Mouse (Mus musculus) embryonic facial prominence, embryonic 14.5 days (tissue): ENCODE data around the gene Fancd2. TPM values are rescaled to one million over a fixed set of nuclear protein-coding genes. Genes with fewer than 3 reads are reported as not detected.

ENCODE experiments used
- microRNA-seq: library from miRNA; unstranded; fragments of <30 nt; microRNA quantifications from one replicate; pipeline ENCODE4, GENCODE M21; 2016; ENCODE audit warnings: borderline number of aligned reads
- polyA plus RNA-seq: library from polyadenylated mRNA; unstranded; fragments of >200 nt; fragmentation: Nextera tagmentation; extraction: Ambion mirVana; gene quantifications from 2 replicates; pipeline ENCODE4 v1.2.1, GENCODE M21; 2014

Fancd2 gene
- polyA plus RNA-seq, 1 experiment from 2014 or later = 7.5 TPM

Small RNAs within 50 kb of the gene (microRNA-seq; reads per million reads assigned to microRNA genes)
- gene Gm23365 = not detected

Other genes with a start within 250 kb of the Fancd2 start
- gene Cpne9, start 249.4 kb upstream of the Fancd2 start, polyA plus RNA-seq = 0.13 and 0.29 TPM in 2 replicates
- gene Brpf1, start 224.5 kb upstream of the Fancd2 start, polyA plus RNA-seq = 20.0 and 21.8 TPM in 2 replicates
- 9.9 and 11.2 TPM in 2 replicates for gene Ogg1, start 204.7 kb upstream of the Fancd2 start, polyA plus RNA-seq
- 103 and 109 TPM in 2 replicates for gene Camk1, start 187.7 kb upstream of the Fancd2 start, polyA plus RNA-seq
- 44.6 and 45.7 TPM in 2 replicates for gene Tada3, start 153.8 kb upstream of the Fancd2 start, polyA plus RNA-seq
- gene Arpc4, start 153.6 kb upstream of the Fancd2 start, polyA plus RNA-seq = 214 and 232 TPM in 2 replicates
- 3.3 and 5.4 TPM in 2 replicates for gene Ttll3, start 142.4 kb upstream of the Fancd2 start, polyA plus RNA-seq
- 16.3 and 23.4 TPM in 2 replicates for gene Rpusd3, start 112.3 kb upstream of the Fancd2 start, polyA plus RNA-seq
- 0.47 and 3.3 TPM in 2 replicates for gene Cidec, start 95.9 kb upstream of the Fancd2 start, polyA plus RNA-seq
- 72.5 and 75.9 TPM in 2 replicates for gene Jagn1, start 89.1 kb upstream of the Fancd2 start, polyA plus RNA-seq
- 3.6 and 5.6 TPM in 2 replicates for gene Il17re, start 73.2 kb upstream of the Fancd2 start, polyA plus RNA-seq
- 15.7 and 20.2 TPM in 2 replicates for gene Il17rc, start 60.3 kb upstream of the Fancd2 start, polyA plus RNA-seq
- gene Creld1, start 48.4 kb upstream of the Fancd2 start, polyA plus RNA-seq = 24.8 and 25.3 TPM in 2 replicates
- 1.7 and 1.9 TPM in 2 replicates for gene Prrt3, start 29.8 kb upstream of the Fancd2 start, polyA plus RNA-seq
- 96.7 and 103 TPM in 2 replicates for gene Emc3, start within 50 bp of the Fancd2 start, polyA plus RNA-seq
- not detected in 2 replicates for gene Fancd2os, start 69.0 kb downstream of the Fancd2 start, polyA plus RNA-seq
- 233 and 249 TPM in 2 replicates for gene Brk1, start 73.1 kb downstream of the Fancd2 start, polyA plus RNA-seq
- 48.7 and 53.0 TPM in 2 replicates for gene Vhl, start 92.3 kb downstream of the Fancd2 start, polyA plus RNA-seq
- gene Irak2, start 106.8 kb downstream of the Fancd2 start, polyA plus RNA-seq = 2.2 and 2.5 TPM in 2 replicates
- gene Tatdn2, start 165.4 kb downstream of the Fancd2 start, polyA plus RNA-seq = 0.94 and 1.9 TPM in 2 replicates
- gene Ghrl, start 188.2 kb downstream of the Fancd2 start, polyA plus RNA-seq = 0.61 TPM in 1 of 2 replicates, not detected in the other
- 301 and 324 TPM in 2 replicates for gene Sec13, start 209.1 kb downstream of the Fancd2 start, polyA plus RNA-seq